Mouse (Mus musculus) lung, postnatal 36 days (tissue): ENCODE measurements around the gene Gm6583.

Experiments used
- DNase-seq: peaks from one replicate; pipeline ENCODE4 v3.0.0; 2022; ENCODE audit warnings: mixed read lengths

Gene Gm6583

DNA sequence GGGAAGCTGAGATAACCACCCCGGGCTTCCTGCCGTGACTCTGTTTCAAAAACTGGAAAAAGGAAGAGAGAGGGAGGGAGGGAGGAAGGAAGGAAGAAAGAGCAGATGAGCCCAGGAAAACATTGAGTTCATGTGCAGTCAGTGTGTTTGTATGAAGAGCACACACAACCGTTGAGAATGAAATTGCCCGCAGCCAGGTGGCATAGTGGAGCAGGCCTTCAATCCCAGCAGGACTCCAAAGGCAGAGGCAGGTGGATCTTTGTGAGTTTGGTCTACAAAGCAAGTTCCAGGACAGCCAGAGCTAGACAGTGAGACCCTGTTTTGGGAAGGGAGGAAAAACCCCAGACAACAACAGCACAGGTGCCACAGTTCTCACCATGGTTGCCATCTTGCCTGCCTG, 11.5 kb upstream of the Gm6583 start:
- no peak for DNase-seq

DNA sequence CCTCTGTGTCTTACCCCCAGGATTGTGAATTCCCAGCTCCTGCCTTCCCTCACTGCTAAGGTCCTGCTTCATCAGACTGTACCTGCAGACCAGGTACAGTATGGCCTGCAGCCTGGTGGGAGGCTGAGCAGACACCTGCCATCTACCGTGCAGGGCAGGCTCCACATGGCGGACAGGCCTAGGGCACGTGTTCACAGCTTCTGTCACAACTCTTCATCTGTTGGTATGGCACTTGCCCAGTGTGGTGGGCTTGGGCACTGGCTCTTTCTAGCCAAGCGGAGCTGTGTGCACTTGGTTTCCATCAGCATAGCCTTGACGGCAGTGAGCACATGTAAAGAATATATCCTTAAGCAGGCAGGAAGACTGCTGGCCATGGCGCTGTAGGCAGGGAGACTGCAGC, 11.0 kb upstream of the Gm6583 start:
- DNase-seq = no peak

DNA sequence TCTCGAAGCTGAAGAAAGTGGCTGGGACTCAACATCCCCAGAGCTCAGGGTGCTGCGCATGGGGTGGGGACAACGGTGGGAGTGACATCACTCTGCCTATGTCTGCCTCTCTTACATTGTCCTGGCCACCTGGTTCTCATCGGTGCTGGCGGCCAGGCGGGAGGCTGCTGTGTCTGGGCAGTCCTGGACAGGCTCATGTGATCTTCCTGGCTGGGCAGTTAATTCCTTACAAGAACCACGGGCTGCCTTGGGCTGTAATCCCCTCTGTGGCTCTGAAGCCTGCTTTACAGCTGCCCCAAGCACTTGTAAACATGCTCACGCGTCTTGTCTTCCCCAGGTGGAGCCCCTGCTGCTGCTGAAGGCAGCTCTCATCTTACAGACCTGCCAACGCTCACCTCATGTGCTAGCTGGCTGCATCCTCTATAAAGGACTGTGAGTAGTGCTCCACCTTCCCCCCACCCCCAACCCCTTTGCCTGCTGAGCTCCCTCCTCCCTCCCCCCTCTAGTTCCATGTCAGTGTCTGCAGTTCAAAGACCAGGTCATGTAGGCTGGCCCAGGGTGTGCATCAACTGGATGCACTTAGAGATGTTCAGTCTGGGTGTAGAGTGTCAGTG, 8.5 kb upstream of the Gm6583 start:
- DNase-seq = no peak

DNA sequence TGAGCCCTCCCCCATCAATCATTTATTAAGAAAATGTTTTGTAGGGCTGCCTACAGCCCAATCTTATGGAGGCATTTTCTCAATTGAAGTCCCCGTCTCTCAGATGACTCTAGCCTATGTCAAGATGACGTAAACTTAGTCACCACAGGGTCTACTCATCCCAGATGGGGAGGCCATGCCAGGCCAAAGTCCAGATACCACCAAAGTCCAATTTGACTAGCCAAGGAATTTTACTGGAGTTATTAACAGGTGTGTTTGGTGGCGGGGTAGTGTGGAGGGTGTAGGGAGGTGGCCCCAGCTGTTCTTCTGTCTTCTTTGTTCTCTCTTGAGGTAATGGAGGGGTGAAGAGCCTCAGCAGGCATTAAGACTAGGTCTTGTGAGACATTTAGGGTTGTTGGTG, 4.2 kb upstream of the Gm6583 start:
- no peak for DNase-seq

DNA sequence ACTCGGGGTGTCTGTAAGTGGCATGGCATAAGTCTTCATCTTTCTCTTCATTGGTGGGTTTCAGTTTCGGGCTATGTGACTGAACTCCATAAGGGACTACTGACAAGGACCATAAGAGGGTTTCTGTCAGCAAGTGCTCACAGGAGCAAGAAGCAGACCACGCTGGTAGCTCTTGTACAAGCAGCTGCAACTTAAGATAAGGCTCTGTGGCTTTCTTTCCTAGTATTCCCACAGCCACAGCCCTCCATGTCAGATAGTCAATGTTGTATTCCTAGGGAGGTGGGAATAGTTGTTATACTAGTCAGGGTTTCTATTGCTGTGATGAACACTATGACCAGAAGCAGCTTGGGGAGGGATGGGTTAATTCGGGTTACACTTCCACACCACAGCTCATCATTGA, 3.7 kb upstream of the Gm6583 start:
- no peak for DNase-seq

DNA sequence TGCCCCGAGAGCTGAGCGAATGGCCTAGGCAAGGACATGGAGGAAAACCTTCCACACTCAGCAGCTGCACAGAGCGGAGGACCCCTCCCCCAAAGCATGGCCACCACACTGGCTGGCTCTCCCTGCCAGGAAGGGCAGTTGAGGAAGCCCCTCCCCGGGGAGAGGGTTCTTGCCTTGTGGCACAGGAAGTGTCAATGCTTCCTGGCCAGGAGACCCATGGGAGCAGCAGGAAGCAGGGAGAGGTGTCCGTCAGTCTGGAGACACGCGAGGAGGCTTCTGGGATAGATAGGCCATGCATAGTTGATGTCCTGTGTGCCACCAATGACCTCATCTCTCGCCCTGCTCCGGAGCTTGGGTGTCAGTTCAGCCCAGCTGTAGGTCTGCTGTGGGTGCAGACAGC, 489 bp upstream of the Gm6583 start:
- DNase-seq = peak; percentile 53

DNA sequence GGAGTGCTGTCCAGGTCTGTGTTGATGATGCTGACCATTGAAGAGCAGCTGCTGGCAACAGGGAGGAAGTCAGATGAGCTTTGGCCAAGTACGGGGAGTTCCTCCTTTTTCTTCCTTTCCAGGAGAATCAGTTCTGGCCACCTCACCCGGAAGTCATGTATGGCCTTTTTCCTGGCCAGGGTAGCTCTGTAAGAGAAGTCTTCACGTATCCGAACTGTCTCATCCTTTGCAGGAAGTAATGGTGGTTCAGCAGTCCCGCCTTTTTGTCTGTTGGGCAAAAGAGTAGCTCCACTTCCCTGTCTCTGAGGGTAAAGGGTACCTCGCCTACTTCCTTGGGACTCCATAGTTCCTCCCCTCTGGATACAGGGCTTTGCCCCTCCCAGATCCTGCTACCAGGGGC, 340 bp downstream of the Gm6583 start:
- peak; percentile 24 for DNase-seq

DNA sequence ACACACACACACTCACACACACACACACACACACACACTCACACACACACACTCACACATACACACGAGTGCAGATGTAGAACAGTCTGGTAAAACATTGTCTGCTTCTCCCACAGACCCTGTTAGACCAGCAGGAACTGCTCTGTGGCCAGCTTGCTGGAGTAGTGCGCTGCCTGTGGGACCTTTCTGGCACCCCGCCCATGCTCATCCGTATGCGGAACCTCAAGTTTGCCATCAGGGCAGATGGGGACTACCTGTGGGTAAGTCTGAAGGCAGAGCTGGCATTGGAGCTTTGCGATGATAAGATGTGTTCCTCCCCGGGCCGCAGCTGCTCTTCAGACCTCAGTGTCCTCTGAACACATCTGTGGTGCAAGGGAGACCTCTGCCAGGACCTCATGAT, 6.7 kb downstream of the Gm6583 start:
- no peak for DNase-seq

DNA sequence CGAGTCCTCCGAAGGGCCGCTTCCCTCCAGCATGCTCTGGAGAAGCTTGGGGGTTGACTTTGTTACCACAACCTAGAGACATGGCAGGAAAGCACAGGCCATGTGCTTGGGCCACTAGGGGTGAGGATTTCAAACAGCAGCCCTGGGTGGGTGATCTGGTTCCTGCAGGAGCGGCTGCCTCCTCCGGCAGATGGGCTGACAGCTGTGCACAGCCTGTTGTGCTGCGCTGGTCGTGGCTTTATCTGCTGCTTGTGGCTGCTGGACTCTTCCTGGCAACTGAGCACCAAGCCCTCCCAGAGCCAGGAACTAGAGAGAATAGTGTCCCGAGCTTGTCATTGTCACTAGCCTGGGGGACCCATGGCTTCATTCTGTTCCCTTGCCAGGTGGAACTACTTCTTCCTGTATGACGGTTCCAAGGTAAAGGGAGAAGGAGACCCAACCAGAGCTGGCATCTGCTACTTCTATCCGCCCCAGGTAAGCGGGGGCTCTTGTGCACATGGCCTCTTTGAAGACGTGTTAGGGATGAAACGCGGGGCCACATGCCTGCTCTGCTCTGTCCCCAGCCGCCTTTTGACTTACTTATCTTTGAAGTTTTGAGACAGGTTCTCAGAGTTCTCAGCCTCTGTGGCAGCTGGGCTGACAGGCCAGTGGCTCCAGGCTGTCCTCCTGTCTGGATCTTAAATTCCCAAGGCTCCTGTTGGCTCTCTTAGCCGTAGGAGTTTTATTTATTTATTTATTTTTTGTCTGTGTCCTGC, 9.4 kb downstream of the Gm6583 start:
- no peak for DNase-seq

DNA sequence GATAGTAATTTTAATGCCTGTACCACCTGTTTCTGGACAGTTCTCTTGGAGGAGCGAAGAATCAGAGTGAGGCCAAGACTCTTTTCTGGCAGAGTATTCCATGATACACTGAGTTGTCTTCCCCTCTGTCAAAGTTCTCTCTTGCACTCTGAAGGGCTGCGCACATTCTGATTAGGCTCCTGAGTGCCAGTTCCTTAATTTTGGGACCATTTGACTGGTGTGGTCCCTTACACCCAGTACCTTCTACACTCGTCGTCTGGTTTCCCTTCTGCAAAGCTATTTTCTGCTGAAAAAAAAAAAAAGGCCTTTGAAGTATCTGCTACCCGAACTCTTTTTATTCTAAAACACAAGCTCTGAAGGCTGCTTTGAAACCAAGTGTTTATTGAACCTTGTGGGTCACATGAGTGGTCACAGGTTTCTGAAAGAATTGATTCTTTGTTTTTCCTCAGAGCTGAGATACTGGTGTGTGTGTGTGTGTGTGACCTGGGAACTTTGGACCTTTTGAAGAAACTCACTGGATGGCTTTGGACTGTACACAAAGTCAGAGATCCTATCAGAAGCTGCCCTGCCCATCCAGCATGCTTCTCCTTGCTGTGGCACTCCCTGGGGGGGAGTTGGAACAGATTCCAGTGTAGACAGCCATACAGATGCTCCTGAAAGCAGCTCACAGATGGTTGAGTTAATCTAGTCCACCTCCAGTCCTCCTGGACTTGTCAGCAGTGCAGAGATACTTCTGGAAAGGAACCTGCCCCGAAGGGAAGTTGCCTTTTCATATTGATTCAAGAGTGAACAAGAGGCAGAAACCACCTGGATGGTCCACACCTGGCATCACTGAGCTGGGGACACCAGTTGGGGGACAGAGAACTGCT, 11.5 kb downstream of the Gm6583 start:
- no peak for DNase-seq

DNA sequence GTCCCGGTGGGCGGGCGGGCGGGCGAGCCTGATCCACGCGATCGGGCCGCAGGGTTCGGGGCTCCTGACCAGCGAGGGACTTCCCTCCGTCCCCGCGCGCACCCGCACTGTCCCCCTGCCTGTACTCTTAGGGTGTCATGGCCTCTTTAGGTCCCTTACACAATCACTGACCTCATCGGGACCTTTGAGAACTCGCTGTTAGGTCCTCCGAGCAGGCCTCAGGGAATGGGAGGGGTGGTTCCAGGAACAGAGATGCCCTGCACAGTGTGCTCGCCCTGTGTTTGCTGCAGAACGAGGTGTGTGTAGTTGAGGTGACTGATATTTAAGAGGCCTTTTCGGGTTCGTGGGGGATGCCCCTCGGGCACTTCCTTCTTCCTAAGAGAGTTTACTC, 12.6 kb downstream of the Gm6583 start:
- DNase-seq = peak; percentile 51

DNA sequence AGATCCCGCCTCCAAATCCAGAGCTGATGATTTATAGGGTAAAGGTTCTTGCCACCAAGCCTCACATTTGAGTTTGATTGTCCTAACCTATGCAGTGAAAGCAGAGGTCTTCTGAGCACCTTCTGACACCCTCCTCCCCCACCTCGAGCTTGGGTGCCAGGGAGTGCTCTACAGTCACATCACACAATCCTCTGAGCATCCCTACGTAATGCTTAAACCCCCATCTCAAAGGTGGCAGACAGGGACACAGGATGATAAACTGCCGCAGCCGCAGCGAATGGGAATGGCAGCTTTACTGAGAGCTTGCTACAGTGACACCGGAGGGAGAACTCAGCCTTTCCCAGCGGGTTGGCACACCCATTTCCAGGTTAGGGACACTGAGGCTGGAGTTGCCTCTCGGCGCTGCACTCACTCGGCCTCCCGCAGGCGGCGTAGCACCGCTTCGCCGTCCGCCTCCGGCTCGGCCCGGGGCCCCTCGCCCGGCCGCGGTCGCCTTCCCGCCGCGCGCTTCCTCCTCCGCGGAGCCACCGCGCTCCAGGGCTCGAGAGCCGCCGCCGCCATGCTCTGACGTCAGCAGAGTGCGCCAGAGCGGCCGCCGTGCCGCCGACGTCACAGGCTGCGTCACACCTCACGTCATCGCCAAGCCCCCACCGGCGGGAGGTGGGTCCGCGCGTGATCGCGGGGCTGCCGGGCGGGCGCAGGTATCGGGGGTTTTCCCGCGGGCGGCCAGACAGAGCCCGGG, 13.2 kb downstream of the Gm6583 start, which contains the start of the genes Srrd and Hps4:
Srrd (minus strand) TSS at position 578 of the 742 bp plus-strand sequence.
Hps4 (plus strand) TSS at position 621 of the 742 bp plus-strand sequence.
- peak; percentile 82 for DNase-seq

DNA sequence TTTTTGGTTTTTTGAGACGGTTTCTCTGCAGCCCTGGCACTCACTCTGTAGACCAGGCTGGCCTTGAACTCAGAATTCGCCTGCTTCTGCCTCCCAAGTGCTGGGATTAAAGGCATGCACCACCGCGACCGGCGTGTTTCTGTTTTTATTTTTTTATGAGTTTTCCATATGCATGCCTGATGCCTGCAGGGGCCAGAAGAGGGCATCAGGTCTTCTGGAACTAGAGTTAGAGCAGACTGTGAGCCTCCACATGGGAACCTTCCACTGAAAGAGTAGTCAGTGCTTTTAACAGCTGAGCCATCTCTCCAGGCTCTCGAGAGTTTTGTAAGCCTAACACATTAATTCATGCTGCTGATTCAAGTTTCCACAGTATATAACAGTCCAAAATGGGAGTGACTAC, 16.6 kb downstream of the Gm6583 start:
- no peak for DNase-seq

DNA sequence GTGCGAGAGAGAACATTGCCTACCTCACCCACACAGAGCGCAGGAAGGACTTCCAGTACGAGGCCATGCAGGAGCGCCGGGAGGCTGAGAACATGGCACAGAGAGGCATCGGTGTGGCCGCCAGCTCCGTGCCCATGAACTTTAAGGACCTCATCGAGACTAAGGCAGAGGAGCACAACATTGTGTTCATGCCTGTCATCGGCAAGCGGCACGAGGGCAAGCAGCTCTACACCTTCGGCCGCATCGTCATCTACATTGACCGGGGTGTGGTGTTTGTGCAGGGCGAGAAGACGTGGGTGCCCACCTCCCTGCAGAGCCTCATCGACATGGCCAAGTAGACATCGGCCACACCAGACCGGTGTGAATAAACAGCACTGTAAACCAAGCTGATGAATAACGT, 18.8 kb downstream of the Gm6583 start:
- no peak for DNase-seq

DNA sequence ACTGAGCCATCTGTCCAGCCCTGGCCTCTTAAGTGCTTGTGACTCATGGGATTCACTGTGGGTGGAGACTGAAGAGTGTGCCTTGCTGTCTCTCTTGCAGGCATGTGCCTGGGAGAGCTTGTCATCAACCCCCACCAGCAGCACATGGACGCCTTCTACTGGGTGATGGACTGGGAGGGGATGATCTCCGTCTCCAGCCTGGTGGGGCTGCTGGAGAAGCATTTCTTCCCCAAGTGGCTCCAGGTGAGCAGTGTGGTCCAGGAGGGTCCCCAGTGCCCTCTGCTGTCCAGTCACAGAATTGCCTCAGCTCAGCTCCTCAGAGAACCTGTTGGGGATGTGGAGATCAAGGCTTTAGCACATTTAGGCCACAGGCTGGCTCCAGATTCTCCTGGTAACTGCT, 20.4 kb downstream of the Gm6583 start:
- DNase-seq = peak; percentile 70

DNA sequence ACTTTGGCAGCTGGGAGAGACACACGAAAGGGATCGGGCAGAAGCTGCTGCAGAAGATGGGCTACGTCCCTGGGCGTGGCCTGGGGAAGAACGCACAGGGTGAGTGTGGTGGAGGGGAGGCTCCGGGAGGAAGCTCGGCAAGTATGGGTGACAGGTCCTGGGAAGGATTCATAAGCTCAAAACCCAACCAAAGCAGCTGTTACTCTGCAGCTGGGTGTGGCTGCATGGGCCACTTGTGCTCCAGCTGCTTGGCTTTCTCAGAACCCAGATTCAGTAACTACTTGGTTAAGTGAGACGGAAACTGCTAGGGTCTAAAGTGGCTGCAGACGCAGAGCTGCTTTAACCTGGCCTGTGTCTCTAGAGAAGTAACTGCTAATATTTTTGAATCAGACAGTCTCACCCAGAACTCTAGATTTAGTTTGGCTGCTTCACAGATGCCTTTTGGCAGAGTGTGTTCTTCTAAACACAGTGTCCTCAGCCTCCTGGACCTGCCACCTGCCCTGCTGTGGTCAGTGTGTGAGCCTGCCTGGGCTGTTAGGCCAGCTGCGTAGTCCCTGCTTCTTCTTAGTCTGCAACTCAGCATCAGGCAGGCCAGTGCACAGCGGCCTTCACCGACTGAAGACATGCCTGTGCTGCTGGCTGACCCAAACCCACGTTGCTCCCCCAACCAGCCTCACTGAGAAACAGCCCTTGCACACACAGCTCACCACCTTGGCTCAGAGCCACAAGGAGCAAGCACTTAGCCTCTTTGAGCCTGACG, 25.8 kb downstream of the Gm6583 start:
- DNase-seq = no peak

DNA sequence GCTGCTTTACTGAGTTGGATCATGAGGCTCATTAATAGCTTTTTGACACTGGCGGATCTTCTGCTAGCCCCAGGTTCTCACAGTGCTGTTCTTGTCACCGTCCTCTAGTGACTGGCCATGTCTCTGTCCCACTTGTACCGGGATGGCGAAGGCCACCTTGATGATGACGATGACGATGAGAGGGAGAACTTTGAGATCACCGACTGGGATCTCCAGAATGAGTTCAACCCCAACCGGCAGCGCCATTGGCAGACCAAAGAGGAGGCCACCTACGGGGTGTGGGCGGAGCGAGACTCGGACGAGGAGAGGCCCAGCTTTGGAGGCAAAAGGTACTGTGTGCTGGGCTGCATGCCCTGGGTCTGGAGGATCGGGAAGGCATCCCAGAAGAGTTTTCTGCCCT, 28.0 kb downstream of the Gm6583 start:
- no peak for DNase-seq

DNA sequence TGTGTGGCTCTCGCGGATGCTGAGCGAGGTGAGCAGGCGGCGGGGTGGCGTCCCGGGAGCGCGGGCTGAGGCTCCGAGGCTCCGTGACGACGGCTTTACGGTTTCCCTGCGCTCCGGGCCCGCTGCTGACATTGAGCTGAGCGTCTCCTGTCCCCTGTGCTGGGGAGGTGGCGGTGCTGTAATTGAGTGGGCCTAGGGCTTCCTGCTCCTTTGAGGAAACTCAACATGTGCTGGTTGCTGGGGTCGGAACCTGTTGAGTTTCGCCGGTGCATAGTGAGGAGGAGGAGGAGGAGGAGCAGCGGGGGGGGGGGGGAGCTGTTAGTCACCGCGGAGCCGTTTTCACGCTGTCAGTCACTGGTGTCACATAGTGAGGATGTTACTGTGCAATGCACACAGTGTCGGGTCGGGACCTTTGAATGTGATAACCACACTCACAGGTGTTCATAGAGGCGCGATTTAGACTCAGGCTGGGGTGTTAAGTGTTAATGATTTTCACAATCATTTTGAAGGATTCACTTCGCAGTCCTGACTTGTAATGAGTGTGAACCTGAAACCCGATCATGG, 29.3 kb downstream of the Gm6583 start:
- no peak for DNase-seq

DNA sequence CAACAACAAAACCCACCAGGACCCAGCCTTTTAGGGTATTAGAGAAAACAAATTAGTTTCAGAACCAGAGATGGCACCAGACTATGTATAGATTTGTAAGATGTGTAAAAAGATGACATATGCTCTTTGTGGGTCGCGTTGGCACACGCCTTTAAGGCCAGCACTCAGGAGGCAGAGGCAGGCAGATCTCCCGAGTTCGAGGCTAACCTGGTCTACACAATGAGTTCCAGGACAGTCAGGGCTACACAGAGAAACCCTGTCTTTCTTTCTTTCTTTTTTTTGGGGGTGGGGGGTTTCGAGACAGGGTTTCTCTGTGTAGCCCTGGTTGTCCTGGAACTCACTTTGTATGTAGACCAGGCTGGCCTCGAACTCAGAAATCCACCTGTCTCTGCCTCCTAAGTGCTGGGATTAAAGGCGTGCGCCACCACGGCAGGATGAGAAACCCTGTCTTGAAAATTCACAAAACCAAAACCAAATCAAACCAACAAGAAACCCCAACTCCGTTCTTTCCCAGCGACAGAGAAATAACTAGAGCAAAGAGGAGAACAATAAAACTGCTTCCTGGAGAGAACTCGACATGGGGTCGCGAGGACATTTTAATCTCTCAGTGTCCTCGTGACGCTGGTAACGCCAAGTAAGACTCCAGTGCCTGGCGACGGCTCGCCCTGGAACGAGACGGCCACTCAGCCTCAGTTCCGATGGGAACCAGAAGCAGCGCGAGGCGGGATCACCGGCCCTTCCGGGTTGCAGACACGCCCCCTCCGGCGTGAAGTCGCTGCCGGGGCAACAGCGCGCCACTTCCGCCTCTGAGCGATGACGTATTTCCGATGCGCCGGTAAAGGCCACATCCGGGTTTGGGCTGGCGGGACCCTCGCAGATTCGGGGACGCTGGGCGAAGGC, 30.0 kb downstream of the Gm6583 start, which contains the start of gene Tfip11:
Tfip11 (plus strand) TSS at position 813 of the 900 bp plus-strand sequence.
- peak; percentile 96 for DNase-seq
